Mouse (Mus musculus) ES-Bruce4 (cell line): Measurements from ENCODE around the gene Rpl10. TPM values are rescaled to one million over a fixed set of nuclear protein-coding genes. Genes with fewer than 3 reads are reported as not detected.

Experiments
- H3K27ac ChIP-seq: 2 replicates; pipeline ENCODE4 v1.5.1; 2012; ENCODE audit warnings: low read length, inconsistent platforms; ENCODE audit not compliant: insufficient read depth
- H3K27me3 ChIP-seq: 2 replicates; pipeline ENCODE4 v1.6.1; 2012; ENCODE audit warnings: mild to moderate bottlenecking, low read length, inconsistent platforms; ENCODE audit not compliant: control insufficient read depth, poor library complexity, insufficient read depth, severe bottlenecking
- H3K36me3 ChIP-seq: 2 replicates; pipeline ENCODE4 v1.6.1; 2012; ENCODE audit warnings: inconsistent platforms, mild to moderate bottlenecking, low read length, moderate library complexity; ENCODE audit not compliant: control insufficient read depth, poor library complexity, insufficient read depth, severe bottlenecking
- H3K4me1 ChIP-seq: one replicate; pipeline ENCODE4 v1.8.1; 2011; ENCODE audit warnings: low read length; ENCODE audit not compliant: control insufficient read depth, insufficient read depth
- H3K4me3 ChIP-seq: 2 replicates; pipeline ENCODE4 v1.5.1; 2011; ENCODE audit warnings: low read depth, mild to moderate bottlenecking, low read length
- H3K9ac ChIP-seq: 2 replicates; pipeline ENCODE4 v1.6.1; 2012; ENCODE audit warnings: low read depth, mild to moderate bottlenecking, inconsistent platforms; ENCODE audit not compliant: poor library complexity, severe bottlenecking
- H3K9me3 ChIP-seq: replicated peaks from 2 replicates; pipeline ENCODE4 v1.6.1; 2012; ENCODE audit warnings: mild to moderate bottlenecking, low read length, inconsistent platforms; ENCODE audit not compliant: control insufficient read depth, poor library complexity, insufficient read depth, severe bottlenecking
- CTCF ChIP-seq: IDR thresholded peaks from one replicate; pipeline ENCODE4 v1.8.1; 2011; ENCODE audit warnings: low read depth, low read length
- EP300 ChIP-seq: IDR thresholded peaks from 2 replicates; pipeline ENCODE4 v1.6.1; 2011; ENCODE audit warnings: low read depth, low read length; ENCODE audit not compliant: insufficient read depth
- POLR2A ChIP-seq: IDR thresholded peaks from one replicate; pipeline ENCODE4 v1.8.1; 2011; ENCODE audit warnings: low read length; ENCODE audit not compliant: insufficient read depth
- polyA plus RNA-seq: library from polyadenylated mRNA; stranded (reverse); fragments of >200 nt; gene quantifications from 2 replicates; pipeline ENCODE4 v1.2.4, GENCODE M21; 2011; ENCODE audit warnings: low read depth; ENCODE audit not compliant: missing spikeins, insufficient read depth, insufficient read length

Gene Rpl10
- polyA plus RNA-seq, 1 experiment: 239 TPM

DNA sequence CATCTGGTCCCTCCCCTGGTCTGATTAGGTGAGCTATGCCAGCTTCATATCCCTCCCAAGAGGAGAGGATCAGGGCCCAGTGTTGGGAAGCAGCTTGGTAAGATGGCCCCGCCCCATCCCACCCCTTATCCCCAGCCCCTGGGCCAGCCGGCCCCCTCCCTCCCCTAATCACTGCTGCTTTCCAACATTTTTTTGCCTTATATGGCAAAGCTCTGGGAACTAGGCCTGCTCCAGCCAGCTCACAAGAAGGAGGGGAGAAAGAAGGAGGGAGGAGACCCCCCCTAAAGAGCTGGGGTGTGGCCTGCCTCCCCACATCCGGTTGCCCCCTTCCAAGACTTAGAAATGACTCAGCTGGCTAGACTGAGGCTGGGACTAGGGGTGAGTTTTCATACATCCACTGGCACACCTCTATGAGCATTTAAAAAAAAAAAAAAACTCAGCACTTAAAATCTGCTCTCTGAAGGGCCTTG, 26.0 kb upstream of the Rpl10 start:
- H3K9ac ChIP-seq: peak overlapping the region; percentile 71
- H3K9me3 ChIP-seq: no peaks in the 10 kb centered on the region
- H3K4me3 ChIP-seq: peak overlapping the region; percentile 33; the same call in 1 of the 2 replicates
- TF ChIP-seq CTCF (no peak), EP300 (no peak), POLR2A (no peak)
- peak overlapping the region; percentile 68 for H3K27ac ChIP-seq
- no peaks in the 10 kb centered on the region for H3K27me3 ChIP-seq
- H3K4me1 ChIP-seq: no peaks in the 10 kb centered on the region
- H3K36me3 ChIP-seq: peaks cover 30% of the 10 kb centered on the region

DNA sequence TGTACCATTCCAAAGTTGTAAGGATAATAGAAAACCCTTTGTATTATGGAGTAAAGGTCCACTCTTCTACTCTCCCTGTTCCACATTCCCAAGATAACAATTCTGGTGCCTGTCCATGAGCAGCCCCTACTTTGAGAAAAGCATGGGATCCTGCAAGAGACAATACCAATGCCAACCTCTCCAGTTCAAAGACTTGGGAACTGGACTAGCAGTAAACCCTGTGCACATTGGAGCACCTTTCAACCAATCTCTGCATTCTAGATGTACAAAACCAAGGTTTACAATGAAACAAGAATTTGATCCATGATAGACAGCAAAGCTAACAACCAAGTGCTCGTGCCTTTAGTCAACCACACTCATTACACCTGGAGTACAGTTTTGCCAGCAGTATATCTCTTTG, 25.5 kb upstream of the Rpl10 start:
- peaks cover 25% of the 10 kb centered on the region for H3K36me3 ChIP-seq
- H3K9me3 ChIP-seq: no peaks in the 10 kb centered on the region
- no peaks in the 10 kb centered on the region for H3K27me3 ChIP-seq
- no peaks in the 10 kb centered on the region for H3K4me1 ChIP-seq
- peak overlapping the region; percentile 71 for H3K9ac ChIP-seq
- H3K4me3 ChIP-seq: peak overlapping the region; percentile 98; the same call in 1 of the 2 replicates
- no peak for TF ChIP-seq POLR2A
- no peak for TF ChIP-seq EP300
- no peak for TF ChIP-seq CTCF
- peak overlapping the region; percentile 64 for H3K27ac ChIP-seq

DNA sequence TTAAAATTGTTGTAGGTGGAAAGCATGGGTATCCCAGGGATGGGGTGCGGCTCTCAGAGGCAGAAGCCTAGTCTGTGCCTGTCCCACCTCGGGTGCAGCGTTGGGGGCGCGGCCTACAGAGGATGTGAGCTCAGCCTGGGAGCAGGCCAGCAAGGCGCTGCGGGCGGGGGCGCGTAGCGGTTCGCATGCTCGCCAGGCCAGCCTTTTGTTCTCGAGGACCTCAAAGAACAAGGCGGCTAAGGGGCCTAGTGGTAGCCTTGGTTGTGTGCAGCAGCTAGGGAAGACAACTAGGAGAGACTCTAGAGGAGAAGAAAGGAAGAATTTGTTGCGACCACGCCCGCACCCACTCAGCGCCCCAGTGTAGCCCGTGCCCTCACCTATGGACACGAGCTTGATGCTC, 24.9 kb upstream of the Rpl10 start:
- Histone ChIP-seq H3K4me3 (peak overlapping the region; percentile 98), H3K9me3 (no peaks in the 10 kb centered on the region), H3K27ac (peak overlapping the region; percentile 85), H3K36me3 (peaks cover 25% of the 10 kb centered on the region), H3K27me3 (no peaks in the 10 kb centered on the region), H3K9ac (peak overlapping the region; percentile 71), H3K4me1 (no peaks in the 10 kb centered on the region)
- no peak for TF ChIP-seq EP300
- no peak for TF ChIP-seq POLR2A
- no peak for TF ChIP-seq CTCF

DNA sequence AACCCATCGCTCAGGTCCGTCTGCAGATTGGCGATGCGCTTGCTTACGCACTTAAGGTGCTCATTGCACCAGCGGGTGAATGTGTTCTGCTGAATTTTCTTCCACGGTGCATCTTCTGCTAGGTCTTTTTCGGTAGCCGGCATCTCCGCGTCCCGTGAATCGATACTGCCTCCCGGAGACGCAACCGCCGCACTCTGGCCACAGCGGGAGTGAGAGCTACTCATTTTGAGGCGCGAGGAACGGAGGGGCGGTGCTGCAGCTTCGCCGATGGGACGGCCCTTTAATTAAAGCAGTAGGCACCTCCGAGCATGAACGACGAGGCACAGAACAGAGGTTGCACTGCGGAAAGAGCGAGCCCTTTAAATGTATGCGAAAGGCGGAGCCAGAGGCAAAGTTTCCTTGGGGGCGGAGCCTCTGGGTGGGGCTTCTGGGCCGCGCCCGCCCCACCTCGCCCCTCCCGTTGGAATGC, 24.4 kb upstream of the Rpl10 start:
- H3K9ac ChIP-seq: peak overlapping the region; percentile 71
- no peaks in the 10 kb centered on the region for H3K9me3 ChIP-seq
- H3K27ac ChIP-seq: peak overlapping the region; percentile 85
- H3K27me3 ChIP-seq: no peaks in the 10 kb centered on the region
- H3K36me3 ChIP-seq: peaks cover 20% of the 10 kb centered on the region
- no peak for TF ChIP-seq POLR2A
- TF ChIP-seq EP300: no peak
- no peak for TF ChIP-seq CTCF
- H3K4me3 ChIP-seq: peak overlapping the region; percentile 98
- no peaks in the 10 kb centered on the region for H3K4me1 ChIP-seq

DNA sequence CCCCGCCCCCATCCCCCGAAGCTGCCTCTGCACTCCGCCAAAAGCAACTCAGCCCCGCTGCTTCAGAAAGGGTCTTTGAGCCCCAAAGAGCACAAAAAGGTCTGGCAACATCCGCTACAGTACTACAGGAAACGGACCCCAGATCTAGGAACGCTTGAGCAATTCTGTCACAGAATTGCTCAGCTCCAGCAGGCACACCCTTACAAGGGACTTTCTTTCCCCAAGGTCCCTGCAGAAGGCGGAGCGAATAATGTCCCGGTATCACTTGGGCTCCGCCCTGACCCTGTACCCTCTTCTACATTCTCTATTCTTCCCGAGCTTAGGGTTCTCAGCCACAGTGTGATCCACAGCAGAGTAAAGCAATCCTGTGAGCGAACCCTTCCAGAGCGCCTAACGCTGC, 23.9 kb upstream of the Rpl10 start:
- Histone ChIP-seq H3K36me3 (peaks cover 17% of the 10 kb centered on the region), H3K27ac (no peak overlapping the region), H3K27me3 (no peaks in the 10 kb centered on the region), H3K4me3 (peak overlapping the region; percentile 84), H3K9me3 (no peaks in the 10 kb centered on the region), H3K4me1 (no peaks in the 10 kb centered on the region), H3K9ac (0 out of 2 replicates have a peak overlapping the region, but pooled peaks have one; percentile 37)
- no peak for TF ChIP-seq EP300
- TF ChIP-seq CTCF: no peak
- no peak for TF ChIP-seq POLR2A

DNA sequence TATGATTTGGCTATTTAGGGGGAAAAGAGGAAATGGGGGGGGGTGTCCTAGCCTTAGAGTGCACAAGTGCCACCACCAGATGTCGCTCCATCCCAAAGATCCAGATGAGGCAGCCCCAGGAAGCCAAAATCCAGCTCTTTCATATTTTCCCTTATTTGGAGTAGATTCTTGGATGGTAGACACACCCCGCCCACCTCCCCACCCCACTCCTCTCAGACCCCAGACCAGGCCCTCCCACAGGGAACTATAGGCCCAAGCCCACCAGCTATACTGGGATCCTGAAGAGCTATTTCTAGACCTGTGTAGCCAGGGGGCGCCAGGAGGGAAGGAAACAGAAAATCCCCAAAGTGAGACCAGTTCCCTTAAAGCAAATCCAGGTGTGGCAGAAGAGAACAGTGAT, 22.0 kb upstream of the Rpl10 start:
- Histone ChIP-seq H3K4me1 (no peaks in the 10 kb centered on the region), H3K36me3 (no peaks in the 10 kb centered on the region), H3K27me3 (no peaks in the 10 kb centered on the region), H3K9me3 (no peaks in the 10 kb centered on the region), H3K27ac (no peak overlapping the region), H3K4me3 (no peak overlapping the region), H3K9ac (peak overlapping the region; percentile 64; the same call in 1 of the 2 replicates)
- TF ChIP-seq CTCF (no peak), EP300 (no peak), POLR2A (no peak)
